Mouse (Mus musculus) limb, embryonic 11.5 days (tissue): ENCODE measurements around the gene Rnf220. TPM values are rescaled to one million over a fixed set of nuclear protein-coding genes. Genes with fewer than 3 reads are reported as not detected.

Experiments
- ATAC-seq: fragments of 200-750 bp; cut with Nextera tagmentation; 2 replicates; pipeline ENCODE4 v1.8.0; 2017; ENCODE audit warnings: low read depth; ENCODE audit not compliant: insufficient number of reproducible peaks, low FRiP score, low TSS enrichment
- DNase-seq: peaks from one replicate; pipeline ENCODE4 v3.0.0-alpha.2; 2015; ENCODE audit warnings: low spot score
- H3K27ac ChIP-seq: fragments of 300-500 bp; sonication (generic); replicated peaks from 2 replicates; pipeline ENCODE4 v1.5.1; 2014; ENCODE audit warnings: low read depth, mild to moderate bottlenecking, low read length
- H3K27me3 ChIP-seq: fragments of 300-500 bp; sonication (generic); 2 replicates; pipeline ENCODE4 v1.6.1; 2014; ENCODE audit warnings: mild to moderate bottlenecking, low read length, mixed read lengths; ENCODE audit not compliant: control insufficient read depth, insufficient read depth
- H3K36me3 ChIP-seq: fragments of 300-500 bp; sonication (generic); 2 replicates; pipeline ENCODE4 v1.6.1; 2014; ENCODE audit warnings: mild to moderate bottlenecking, low read length, moderate library complexity, mixed read lengths; ENCODE audit not compliant: control insufficient read depth, insufficient read depth
- H3K4me1 ChIP-seq: fragments of 300-500 bp; sonication (generic); 2 replicates; pipeline ENCODE4 v1.6.1; 2014; ENCODE audit warnings: low read length, mixed read lengths; ENCODE audit not compliant: control insufficient read depth, insufficient read depth
- H3K4me2 ChIP-seq: fragments of 300-500 bp; sonication (generic); 2 replicates; pipeline ENCODE4 v1.6.1; 2014; ENCODE audit warnings: low read depth, mild to moderate bottlenecking, moderate library complexity; ENCODE audit not compliant: severe bottlenecking
- H3K4me3 ChIP-seq: fragments of 300-500 bp; sonication (generic); 2 replicates; pipeline ENCODE4 v1.5.1; 2014; ENCODE audit warnings: low read depth, low read length
- H3K9ac ChIP-seq: fragments of 300-500 bp; sonication (generic); 2 replicates; pipeline ENCODE4 v1.6.1; 2014; ENCODE audit warnings: mild to moderate bottlenecking, low read length
- H3K9me3 ChIP-seq: fragments of 300-500 bp; sonication (generic); 2 replicates; pipeline ENCODE4 v1.6.1; 2016; ENCODE audit warnings: low read length; ENCODE audit not compliant: control insufficient read depth
- WGBS: fragments of 180-500 bp; shearing (Covaris S2); extraction: QIAGEN DNeasy Blood & Tissue Kit; methylation state at CpG from one replicate; pipeline ENCODE4 v1.1.7; 2014; 5-methylcytosine and 5-hydroxymethylcytosine counted together
- polyA plus RNA-seq: library from polyadenylated mRNA; unstranded; fragments of >200 nt; fragmentation: Nextera tagmentation; extraction: Ambion mirVana; gene quantifications from 2 replicates; pipeline ENCODE4 v1.2.1, GENCODE M21; 2014

Rnf220 gene
- polyA plus RNA-seq, 1 experiment from 2014 or later, result 69.8 TPM

- H3K4me3 ChIP-seq, result peak overlapping the region; percentile 38
- DNase-seq (no peak), ATAC-seq (no peak)
- H3K4me1 ChIP-seq, result peaks cover 20% of the 10 kb centered on the region; the same call in 1 of the 2 replicates
- H3K36me3 ChIP-seq, result no peaks in the 10 kb centered on the region
- H3K9me3 ChIP-seq, result no peaks in the 10 kb centered on the region
- 9% methylated on average over 29 of the region's 30 CpGs for WGBS
- peak overlapping the region; percentile 18; the same call in 1 of the 2 replicates for H3K9ac ChIP-seq
- H3K4me2 ChIP-seq, result peak overlapping the region; percentile 87
- no peak overlapping the region for H3K27ac ChIP-seq
- peaks cover 37% of the 10 kb centered on the region for H3K27me3 ChIP-seq
These were observed 193.1 kb downstream of the Rnf220 start for GRCm38 (mm10) chr4:117303581-117304238.

GRCm38 (mm10) chr4:117302027-117302806 lies 194.6 kb downstream of the Rnf220 start:
- ATAC-seq (no peak), DNase-seq (no peak)
- Histone ChIP-seq H3K4me2 (no peak overlapping the region), H3K36me3 (no peaks in the 10 kb centered on the region), H3K4me3 (no peak overlapping the region), H3K27me3 (peaks cover 37% of the 10 kb centered on the region), H3K9ac (no peak overlapping the region), H3K9me3 (no peaks in the 10 kb centered on the region), H3K4me1 (peaks cover 16% of the 10 kb centered on the region; the same call in 1 of the 2 replicates), H3K27ac (no peak overlapping the region)
- WGBS, result 18% methylated on average over 14 of the region's 14 CpGs

- Histone ChIP-seq H3K9me3 (no peaks in the 10 kb centered on the region), H3K36me3 (no peaks in the 10 kb centered on the region), H3K27ac (no peak overlapping the region), H3K27me3 (peaks cover 22% of the 10 kb centered on the region), H3K9ac (no peak overlapping the region), H3K4me3 (no peak overlapping the region), H3K4me2 (no peak overlapping the region), H3K4me1 (peaks cover 12% of the 10 kb centered on the region; the same call in 1 of the 2 replicates)
- ATAC-seq (no peak), DNase-seq (no peak)
- WGBS, result 65% methylated on average over 10 of the region's 10 CpGs
These were observed 196.9 kb downstream of the Rnf220 start for GRCm38 (mm10) chr4:117299921-117300320.

- no peaks in the 10 kb centered on the region for H3K36me3 ChIP-seq
- no peaks in the 10 kb centered on the region for H3K4me1 ChIP-seq
- ATAC-seq (no peak), DNase-seq (no peak)
- no peak overlapping the region for H3K27ac ChIP-seq
- H3K27me3 ChIP-seq, result peaks cover 5% of the 10 kb centered on the region
- H3K4me2 ChIP-seq, result no peak overlapping the region
- H3K9ac ChIP-seq, result no peak overlapping the region
- H3K4me3 ChIP-seq, result no peak overlapping the region
- 61% methylated on average over 9 of the region's 9 CpGs for WGBS
- no peaks in the 10 kb centered on the region for H3K9me3 ChIP-seq
These were observed 199.0 kb downstream of the Rnf220 start for GRCm38 (mm10) chr4:117297819-117298218.

- H3K9ac ChIP-seq, result no peak overlapping the region
- no peaks in the 10 kb centered on the region for H3K27me3 ChIP-seq
- 79% methylated on average over 19 of the region's 19 CpGs for WGBS
These were observed 199.8 kb downstream of the Rnf220 start for GRCm38 (mm10) chr4:117296849-117297593.

GRCm38 (mm10) chr4:117291696-117292095 lies 205.2 kb downstream of the Rnf220 start:
- H3K9me3 ChIP-seq, result no peaks in the 10 kb centered on the region
- H3K4me2 ChIP-seq, result no peak overlapping the region
- H3K4me1 ChIP-seq, result peaks cover 11% of the 10 kb centered on the region
- DNase-seq, result no peak
- WGBS, result 87% methylated on average over 2 of the region's 2 CpGs
- H3K9ac ChIP-seq, result no peak overlapping the region
- no peak overlapping the region for H3K4me3 ChIP-seq
- H3K27ac ChIP-seq, result no peak overlapping the region
- ATAC-seq, result no peak
- no peaks in the 10 kb centered on the region for H3K27me3 ChIP-seq
- H3K36me3 ChIP-seq, result no peaks in the 10 kb centered on the region; the same call in 1 of the 2 replicates

More at GRCm38 (mm10) chr4:117296849-117297593, 199.8 kb downstream of the Rnf220 start:
- DNase-seq (no peak), ATAC-seq (no peak)
- no peak overlapping the region for H3K4me2 ChIP-seq
- no peak overlapping the region for H3K4me3 ChIP-seq
- no peaks in the 10 kb centered on the region for H3K9me3 ChIP-seq
- H3K36me3 ChIP-seq, result no peaks in the 10 kb centered on the region
- no peak overlapping the region for H3K27ac ChIP-seq
- H3K4me1 ChIP-seq, result no peaks in the 10 kb centered on the region

- Histone ChIP-seq H3K4me3 (peak overlapping the region; percentile 64), H3K9me3 (no peaks in the 10 kb centered on the region), H3K27me3 (no peaks in the 10 kb centered on the region), H3K9ac (peak overlapping the region; percentile 86), H3K4me1 (peaks cover 12% of the 10 kb centered on the region), H3K4me2 (peak overlapping the region; percentile 53), H3K36me3 (peaks cover 13% of the 10 kb centered on the region; the same call in 1 of the 2 replicates), H3K27ac (peak overlapping the region; percentile 97)
- peak; percentile 93 for ATAC-seq
- WGBS, result under 1% methylated on average over 68 of the region's 80 CpGs
- DNase-seq, result peak; percentile 86
These were observed 207.7 kb downstream of the Rnf220 start for GRCm38 (mm10) chr4:117288927-117289801.
